Mouse (Mus musculus) cortical plate, adult 2 months (tissue): ENCODE results near the gene Tdgf1.

Experiments
- CTCF ChIP-seq: fragments of 200-500 bp; IDR thresholded peaks from 2 replicates; pipeline ENCODE4 v1.5.1; 2011; ENCODE audit warnings: mild to moderate bottlenecking, control low read depth, low read length; ENCODE audit not compliant: insufficient read depth; ENCODE audit errors: extremely low read depth
- POLR2A ChIP-seq: fragments of 200-500 bp; IDR thresholded peaks from 2 replicates; pipeline ENCODE4 v1.6.1; 2011; ENCODE audit warnings: mild to moderate bottlenecking, low read length, control low read depth; ENCODE audit not compliant: insufficient read depth; ENCODE audit errors: extremely low read depth

DNA sequence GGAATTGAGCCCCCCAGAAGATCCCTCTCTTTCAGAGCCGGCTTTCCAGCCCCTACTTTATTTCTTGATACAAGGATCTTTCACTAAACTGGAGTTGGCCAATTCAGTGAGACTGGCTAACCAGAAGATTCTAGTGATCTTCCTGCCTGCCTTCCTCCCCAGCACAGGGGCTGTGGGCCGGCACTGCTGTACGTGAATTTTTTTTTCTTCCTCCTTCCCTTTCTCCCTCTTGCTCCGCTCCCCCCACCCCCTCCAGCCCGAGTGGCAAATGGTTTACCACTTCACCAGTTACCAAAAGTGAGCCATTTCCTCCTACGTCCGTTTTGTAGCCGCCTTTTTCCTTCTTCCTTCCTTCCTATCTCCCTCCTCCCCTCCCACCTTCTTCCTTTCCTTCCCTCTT, 30.5 kb downstream of the Tdgf1 start:
- no peak for TF ChIP-seq CTCF
- no peak for TF ChIP-seq POLR2A
